Mouse (Mus musculus): Measurements from ENCODE around the gene Ikbkg.
"Not testable (repeated sequence)": the region's sequence is repeated elsewhere in the genome, so short reads cannot be mapped to it uniquely, and the experiment has no call there.

Ikbkg gene

GRCm38 (mm10) chrX:74392535-74393443, at the start of gene Ikbkg, which contains the start of gene Fam3a:
Ikbkg (plus strand) TSS chrX:74393290.
Fam3a (minus strand) TSS chrX:74393272.
- peak; percentile 83 to 91 for DNase-seq

GRCm38 (mm10) chrX:74352645-74353466, 40.2 kb upstream of the Ikbkg start:
- no peak for DNase-seq

GRCm38 (mm10) chrX:74353467-74353770, 39.7 kb upstream of the Ikbkg start, which contains the start of gene Lage3:
Lage3 (minus strand) TSS chrX:74353618.
- DNase-seq: peak; percentile 87 to 91

- DNase-seq: not testable (repeated sequence)
These were observed 36.0 kb upstream of the Ikbkg start for GRCm38 (mm10) chrX:74357069-74357468.

- peak in 1 of 2 experiments; percentile 24 for DNase-seq
These were observed 33.9 kb upstream of the Ikbkg start for GRCm38 (mm10) chrX:74359171-74359570.

- no peak for DNase-seq
These were observed 25.6 kb upstream of the Ikbkg start for GRCm38 (mm10) chrX:74367512-74367911.

GRCm38 (mm10) chrX:74368209-74368909, 24.7 kb upstream of the Ikbkg start:
- DNase-seq: peak; percentile 81 to 89

- DNase-seq: peak; percentile 87 to 93
These were observed 20.1 kb upstream of the Ikbkg start, which contains the start of the genes Ubl4a and Slc10a3 for GRCm38 (mm10) chrX:74372888-74373549. Ubl4a (minus strand) TSS chrX:74373218. Slc10a3 (minus strand) TSS chrX:74373349.

- DNase-seq: no peak
These were observed 8.6 kb upstream of the Ikbkg start for GRCm38 (mm10) chrX:74384451-74384850.

- no peak for DNase-seq
These were observed 4.9 kb upstream of the Ikbkg start for GRCm38 (mm10) chrX:74388153-74388552.

GRCm38 (mm10) chrX:74400136-74400535, 7.0 kb downstream of the Ikbkg start:
- no peak for DNase-seq

GRCm38 (mm10) chrX:74408340-74408739, 15.2 kb downstream of the Ikbkg start:
- DNase-seq: no peak

- peak; percentile 68 to 78 for DNase-seq
These were observed 20.3 kb downstream of the Ikbkg start for GRCm38 (mm10) chrX:74413377-74413776.

- no peak for DNase-seq
These were observed 31.4 kb downstream of the Ikbkg start for GRCm38 (mm10) chrX:74424443-74424842.

GRCm38 (mm10) chrX:74425195-74425594, 32.1 kb downstream of the Ikbkg start:
- DNase-seq: peak; percentile 3 to 5

- no peak for DNase-seq
These were observed 33.2 kb downstream of the Ikbkg start for GRCm38 (mm10) chrX:74426256-74426655.

- no peak for DNase-seq
These were observed 34.0 kb downstream of the Ikbkg start for GRCm38 (mm10) chrX:74427116-74427515.

GRCm38 (mm10) chrX:74428146-74428825, 35.2 kb downstream of the Ikbkg start:
- peak in 1 of 2 experiments; percentile 5 for DNase-seq

GRCm38 (mm10) chrX:74428826-74429276, 35.8 kb downstream of the Ikbkg start, which contains the start of gene G6pdx:
G6pdx (minus strand) TSS chrX:74429194.
- peak; percentile 90 to 94 for DNase-seq

- peak; percentile 78 to 84 for DNase-seq
These were observed 36.3 kb downstream of the Ikbkg start for GRCm38 (mm10) chrX:74429290-74429821.
